Mouse (Mus musculus): ENCODE results near the gene Ugt1a6b.
"Not testable (repeated sequence)": the region's sequence is repeated elsewhere in the genome, so short reads cannot be mapped to it uniquely, and the experiment has no call there.

The Ugt1a6b gene

DNA sequence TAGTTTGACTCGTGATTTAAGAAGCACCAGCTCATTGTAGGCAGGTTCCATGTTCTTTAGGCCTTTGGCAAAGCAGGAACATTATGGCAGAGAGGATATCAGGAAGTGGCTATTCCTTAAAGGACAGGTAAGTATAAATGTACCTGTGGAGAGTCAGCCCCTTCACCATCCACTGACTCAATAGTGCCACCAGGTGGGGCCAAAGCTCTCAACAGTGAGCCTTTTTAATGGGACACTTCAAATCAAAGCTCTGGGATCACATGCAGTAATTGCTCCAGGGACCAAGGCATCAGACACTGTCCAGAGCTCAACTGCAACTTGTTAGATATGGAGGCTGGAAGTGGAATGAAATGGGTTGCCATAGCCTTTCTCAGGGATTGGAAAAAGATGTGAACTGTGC lies 18.5 kb downstream of the Ugt1a6b start:
- DNase-seq (ENCODE audit: low spot score) = not testable (repeated sequence)

DNA sequence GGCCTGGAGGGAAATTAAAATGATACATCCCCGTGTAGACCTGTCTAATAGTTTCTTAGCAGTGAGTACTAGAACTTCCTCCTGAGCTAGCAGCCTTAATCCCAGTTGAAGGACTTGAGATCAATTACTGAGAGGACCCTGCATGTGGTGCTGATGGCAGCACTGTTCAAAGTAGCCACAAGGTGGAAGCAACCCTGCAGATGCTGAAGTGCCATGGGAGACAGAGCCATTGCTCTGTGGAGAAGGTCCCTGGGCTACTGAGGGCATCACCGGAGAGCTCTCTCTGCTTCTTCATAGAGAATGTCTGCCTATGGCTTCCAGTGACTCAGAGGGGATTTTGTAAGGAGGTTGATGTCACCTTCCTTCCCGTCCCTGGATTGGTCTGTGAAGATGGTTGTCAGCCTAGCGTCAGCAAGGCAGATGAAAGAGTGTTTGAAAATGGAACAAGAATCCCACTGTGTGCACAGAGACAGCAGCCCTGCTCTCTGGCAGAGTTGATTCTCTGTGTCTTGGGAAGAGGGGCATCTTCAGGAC lies 22.8 kb downstream of the Ugt1a6b start:
- DNase-seq (ENCODE audit: low spot score) = not testable (repeated sequence)

DNA sequence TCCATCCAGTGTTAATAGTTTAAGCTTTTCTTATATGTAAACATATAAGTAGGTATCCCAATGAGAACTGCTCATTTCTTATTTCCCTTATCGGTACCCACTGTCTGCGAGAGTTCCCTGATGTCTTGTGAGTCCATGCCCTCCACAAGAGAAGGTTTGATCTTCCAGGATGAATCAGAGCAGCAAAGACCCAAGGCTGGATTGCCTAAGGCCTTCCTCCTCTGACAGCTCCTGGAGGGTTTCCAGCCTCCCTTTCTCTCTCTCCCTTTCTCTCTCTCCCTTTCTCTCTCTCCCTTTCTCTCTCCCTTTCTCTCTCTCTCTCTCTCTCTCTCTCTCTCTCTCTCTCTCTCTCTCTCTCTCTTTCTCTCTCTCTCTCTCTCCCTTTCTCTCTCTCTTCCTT lies 26.0 kb downstream of the Ugt1a6b start:
- DNase-seq (ENCODE audit: low spot score) = not testable (repeated sequence)

DNA sequence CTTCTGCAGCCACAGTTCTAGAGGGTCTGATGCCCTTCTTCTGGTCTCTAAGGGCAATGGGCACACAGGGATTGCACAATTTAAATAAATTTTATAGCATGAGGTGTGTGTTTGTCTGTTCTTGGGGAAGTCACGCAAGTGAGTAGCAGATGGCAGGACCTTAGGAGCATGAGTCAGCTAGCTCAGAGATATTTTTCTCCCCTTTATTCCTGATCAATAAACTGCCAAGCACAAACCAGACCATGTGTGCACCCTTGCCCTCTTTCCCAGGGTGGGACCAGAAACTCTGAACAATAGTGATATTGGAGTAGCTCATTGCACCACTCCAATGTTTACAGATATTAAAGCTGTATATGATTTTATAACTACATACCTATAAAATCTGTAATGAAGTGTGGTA lies 27.2 kb downstream of the Ugt1a6b start:
- DNase-seq (ENCODE audit: low spot score) = not testable (repeated sequence)

DNA sequence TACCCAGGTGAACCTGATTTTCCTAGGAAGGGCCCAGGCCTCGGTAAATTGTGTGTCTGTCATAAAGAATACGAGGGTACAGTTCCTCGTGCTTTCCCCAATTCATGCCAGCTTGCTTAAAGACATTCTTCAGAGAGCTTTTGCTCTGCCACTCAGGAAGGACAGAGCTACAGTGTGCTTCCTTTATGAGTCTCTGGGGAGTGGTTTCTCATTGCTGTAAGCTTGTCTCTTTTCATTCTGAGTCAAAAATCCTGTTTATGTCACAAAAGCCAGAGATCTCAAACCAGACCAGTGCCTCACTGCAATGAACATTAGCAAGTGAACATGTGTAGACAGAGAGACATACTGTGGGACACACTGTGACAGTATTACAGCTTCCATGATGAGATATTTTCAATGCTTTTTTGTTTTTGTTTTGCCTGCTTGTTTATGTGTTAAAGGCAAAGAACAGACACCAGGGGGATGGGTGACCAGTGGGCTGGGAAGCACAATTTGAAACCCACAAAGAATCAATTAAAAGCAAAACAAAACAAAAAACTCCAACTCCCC lies 30.9 kb downstream of the Ugt1a6b start:
- no peak for DNase-seq (ENCODE audit: low spot score)

DNA sequence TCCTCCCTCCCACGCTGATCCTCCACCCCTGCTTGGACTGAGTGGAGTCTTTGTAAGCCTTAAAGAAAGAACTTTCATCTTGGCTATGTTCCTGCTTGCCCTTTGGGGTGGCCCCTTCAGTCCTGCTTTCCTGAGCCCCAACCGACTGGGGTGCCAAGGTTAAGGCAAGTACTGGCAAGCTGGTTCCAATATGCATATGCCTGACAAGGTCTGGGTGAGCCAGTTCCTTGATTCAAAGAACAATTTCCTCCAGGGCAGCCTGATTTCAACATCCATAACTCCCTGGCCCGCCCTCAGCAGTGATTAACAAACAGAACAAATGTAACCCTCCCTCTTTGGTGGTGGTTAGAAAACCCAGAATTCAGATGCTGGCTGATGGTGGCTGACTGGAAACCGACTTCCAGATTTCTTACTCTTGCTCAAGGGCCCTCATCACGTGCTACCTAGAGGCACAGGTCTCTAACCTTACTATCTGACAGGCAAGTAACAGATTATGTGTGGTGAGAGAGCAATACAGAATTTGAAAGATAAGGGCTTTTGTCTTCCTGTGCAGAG lies 31.5 kb downstream of the Ugt1a6b start, which contains the start of gene Ugt1a6a:
Gene Ugt1a6a (plus strand): TSS at position 353 of the 555 bp plus-strand sequence.
- peak; percentile 33 for DNase-seq (ENCODE audit: low spot score)

DNA sequence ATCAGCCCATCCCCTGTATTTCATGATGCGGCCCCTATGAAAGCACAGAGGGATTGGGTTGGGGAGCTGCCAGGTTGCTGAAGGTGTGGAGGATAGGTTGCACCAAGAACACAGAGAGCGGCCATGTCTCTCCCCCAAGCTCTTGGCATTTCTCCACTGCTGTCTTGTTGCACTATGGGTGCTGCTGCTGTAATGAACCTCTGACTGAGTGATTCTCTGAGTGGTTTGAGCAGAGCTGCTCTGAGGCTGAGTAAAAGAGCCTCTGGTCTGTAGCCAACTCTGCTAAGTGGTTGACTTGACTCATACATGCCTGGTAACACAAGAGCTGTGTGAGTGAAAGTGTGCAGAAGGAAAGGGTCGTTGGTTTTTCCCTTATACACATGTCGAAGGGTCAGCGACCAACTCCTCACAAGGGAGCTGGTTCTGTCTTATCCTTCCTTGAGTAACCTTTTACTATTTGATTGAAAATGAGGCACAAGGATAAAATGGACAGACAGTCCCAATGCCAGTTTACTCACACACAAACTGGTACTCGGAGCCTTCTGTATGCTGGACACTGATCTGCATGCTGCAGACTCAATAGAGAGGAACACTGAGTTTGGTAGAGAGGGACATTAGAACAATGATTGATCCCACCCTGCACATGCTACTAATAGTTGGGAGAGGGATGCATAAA lies 32.3 kb downstream of the Ugt1a6b start:
- not testable (repeated sequence) for DNase-seq (ENCODE audit: low spot score)

DNA sequence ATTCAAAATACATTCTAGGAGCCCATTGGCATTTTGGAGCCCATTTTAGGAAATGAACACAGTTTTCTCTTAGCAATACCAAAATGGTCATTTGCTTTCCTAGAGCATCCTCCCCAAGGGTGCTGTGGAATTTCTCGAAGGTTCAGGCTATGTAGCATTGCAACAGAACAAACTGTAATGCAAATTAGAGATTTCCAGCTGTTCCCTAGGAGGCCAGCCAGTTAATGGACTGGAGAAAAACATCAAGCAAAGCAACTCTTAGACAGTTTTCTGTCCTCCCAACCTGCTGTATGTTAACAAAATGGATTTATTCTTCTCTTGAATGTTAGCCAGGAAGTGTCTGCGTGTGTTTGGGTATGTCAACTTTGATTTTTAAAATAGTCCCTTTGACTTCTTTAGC lies 33.6 kb downstream of the Ugt1a6b start:
- DNase-seq (ENCODE audit: low spot score) = no peak

DNA sequence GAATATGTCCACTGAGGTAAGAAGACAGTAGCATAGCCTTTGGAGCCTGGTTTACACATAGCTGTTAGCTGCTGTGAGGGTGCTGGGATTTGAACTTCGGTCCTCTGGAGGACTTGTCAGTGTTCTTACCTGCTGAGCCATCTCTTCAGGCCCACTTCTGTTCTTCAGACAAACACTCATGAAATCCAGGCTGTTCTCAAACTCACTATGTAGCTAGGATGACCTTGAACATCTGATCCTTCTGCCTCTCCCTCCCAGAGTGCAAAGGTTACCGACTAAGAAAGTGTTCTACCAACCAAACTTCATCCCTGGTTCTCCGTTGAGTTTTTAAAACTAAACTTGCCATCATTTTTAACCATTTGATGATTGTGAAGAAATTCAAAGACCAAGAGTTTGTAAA lies 34.2 kb downstream of the Ugt1a6b start:
- no peak for DNase-seq (ENCODE audit: low spot score)

DNA sequence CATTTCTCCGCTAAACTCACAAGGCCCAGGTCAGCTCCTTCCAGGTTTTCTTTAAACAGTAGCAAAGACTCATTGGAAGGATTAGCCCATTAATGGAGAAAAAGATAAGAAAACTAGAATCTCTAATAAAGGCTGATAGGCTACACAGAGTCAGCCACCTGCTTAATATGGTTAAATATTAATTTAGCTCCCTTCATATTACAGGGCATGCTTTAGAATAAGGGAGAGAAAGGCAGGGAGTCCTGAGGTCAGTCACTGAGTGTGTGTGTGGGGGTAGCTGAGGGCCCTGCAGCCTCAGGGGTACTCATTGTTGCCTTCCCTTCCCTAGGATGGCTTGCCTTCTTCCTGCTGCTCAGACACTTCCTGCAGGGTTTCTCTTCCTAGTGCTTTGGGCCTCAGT lies 35.1 kb downstream of the Ugt1a6b start:
- no peak for DNase-seq (ENCODE audit: low spot score)

DNA sequence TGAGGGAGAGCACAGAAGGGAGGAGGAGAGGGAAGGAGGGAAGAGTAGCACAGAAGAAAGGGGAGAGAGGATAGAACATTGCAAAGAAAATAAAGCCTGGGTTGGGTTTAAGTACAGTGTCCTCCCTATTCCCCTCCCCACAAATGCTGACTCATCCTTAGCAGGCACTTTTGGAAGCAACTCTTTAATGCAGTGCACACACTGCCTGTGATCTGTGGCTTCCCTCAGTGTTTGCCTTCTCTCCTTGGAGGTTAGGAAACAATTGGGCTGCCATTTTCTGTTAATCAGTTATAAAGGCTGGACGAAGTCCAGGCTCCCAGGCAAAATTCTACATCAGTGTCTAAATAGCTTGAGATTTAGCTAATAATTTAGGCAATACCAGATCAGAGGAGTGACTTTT lies 37.4 kb downstream of the Ugt1a6b start:
- not testable (repeated sequence) for DNase-seq (ENCODE audit: low spot score)

DNA sequence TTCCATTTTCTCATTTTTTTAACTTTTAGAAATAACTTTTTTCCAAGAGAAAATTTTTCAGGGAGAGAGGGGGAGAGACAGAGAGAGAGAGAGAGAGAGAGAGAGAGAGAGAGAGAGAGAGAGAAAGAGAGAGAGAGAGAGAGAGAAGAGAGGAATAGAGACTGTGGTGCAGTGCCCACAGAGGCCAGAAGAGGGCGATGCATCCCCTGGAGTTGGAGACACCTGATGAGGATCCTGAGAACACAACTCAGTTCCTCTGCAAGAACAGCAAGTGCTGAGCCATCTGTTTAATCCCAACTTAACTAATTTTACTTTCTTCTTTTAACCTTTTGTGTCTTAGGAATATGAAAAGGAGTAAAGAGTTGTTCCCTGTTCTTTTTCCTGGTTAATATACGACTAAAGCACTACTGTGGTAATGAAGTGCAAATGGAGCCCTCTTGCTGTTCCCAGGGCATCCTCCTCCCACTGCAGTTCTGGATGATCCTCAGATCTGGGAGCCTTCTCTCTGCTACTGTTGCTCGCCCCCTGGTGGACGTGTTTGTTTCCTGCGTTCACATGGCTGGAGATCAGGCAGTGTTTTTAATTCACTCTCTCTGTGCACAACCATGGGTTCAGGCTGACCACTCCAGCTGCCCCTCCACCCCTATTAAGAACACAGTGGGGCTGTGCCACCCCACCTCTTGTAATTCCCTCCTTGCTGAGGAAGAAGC lies 41.1 kb downstream of the Ugt1a6b start:
- peak; percentile 51 for DNase-seq (ENCODE audit: low spot score)

DNA sequence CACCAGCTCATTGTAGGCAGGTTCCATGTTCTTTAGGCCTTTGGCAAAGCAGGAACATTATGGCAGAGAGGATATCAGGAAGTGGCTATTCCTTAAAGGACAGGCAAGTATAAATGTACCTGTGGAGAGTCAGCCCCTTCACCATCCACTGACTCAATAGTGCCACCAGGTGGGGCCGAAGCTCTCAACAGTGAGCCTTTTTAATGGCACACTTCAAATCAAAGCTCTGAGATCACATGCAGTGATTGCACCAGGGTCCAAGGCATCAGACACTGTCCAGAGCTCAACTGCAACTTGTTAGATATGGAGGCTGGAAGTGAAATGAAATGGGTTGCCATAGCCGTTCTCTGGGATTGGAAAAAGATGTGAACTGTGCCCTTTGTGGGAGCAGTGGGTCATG lies 42.2 kb downstream of the Ugt1a6b start:
- DNase-seq (ENCODE audit: low spot score) = not testable (repeated sequence)

DNA sequence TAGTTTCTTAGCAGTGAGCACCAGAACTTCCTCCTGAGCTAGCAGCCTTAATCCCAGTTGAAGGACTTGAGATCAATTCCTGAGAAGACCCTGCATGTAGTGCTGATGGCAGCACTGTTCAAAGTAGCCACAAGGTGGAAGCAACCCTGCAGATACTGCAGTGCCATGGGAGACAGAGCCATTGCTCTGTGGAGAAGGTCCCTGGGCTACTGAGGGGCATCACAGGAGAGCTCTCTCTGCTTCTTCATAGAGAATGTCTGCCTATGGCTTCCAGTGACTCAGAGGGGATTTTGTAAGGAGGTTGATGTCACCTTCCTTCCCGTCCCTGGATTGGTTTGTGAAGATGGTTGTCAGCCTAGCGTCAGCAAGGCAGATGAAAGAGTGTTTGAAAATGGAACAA lies 47.1 kb downstream of the Ugt1a6b start:
- not testable (repeated sequence) for DNase-seq (ENCODE audit: low spot score)

DNA sequence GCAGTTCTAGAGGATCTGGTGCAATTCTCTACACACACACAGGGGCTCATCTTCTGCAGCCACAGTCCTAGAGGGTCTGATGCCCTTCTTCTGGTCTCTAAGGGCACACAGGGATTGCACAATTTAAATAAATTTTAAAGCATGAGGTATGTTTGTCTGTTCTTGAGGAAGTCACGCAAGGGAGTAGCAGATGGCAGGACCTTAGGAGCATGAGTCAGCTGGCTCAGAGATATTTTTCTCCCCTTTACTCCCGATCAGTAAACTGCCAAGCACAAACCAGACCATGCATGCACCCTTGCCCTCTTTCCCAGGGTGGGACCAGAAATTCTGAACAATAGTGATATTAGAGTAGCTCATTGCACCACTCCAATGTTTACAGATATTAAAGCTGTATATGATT lies 55.4 kb downstream of the Ugt1a6b start:
- DNase-seq (ENCODE audit: low spot score) = no peak

DNA sequence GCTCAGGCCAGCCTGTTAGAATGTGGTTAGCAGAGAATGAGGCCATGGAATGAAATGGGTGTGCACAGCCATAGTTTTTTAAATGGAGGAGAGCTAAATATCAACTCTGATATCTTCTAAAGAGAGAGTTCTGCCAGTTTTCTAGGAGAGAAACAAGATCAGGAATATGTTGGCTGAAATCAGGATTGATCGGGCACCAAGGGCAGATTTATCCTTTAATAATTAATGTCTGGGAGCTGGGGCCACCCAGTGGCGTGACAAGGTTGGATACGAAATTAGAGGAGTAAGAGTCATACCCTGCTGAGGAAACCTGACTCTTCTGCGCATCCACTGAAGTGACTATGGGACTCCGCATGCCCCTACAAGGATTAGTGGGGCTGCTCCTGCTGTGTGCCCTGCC lies 62.7 kb downstream of the Ugt1a6b start, which contains the start of gene Ugt1a5:
Gene Ugt1a5 (plus strand): TSS at position 302 of the 400 bp plus-strand sequence.
- DNase-seq (ENCODE audit: low spot score) = no peak

DNA sequence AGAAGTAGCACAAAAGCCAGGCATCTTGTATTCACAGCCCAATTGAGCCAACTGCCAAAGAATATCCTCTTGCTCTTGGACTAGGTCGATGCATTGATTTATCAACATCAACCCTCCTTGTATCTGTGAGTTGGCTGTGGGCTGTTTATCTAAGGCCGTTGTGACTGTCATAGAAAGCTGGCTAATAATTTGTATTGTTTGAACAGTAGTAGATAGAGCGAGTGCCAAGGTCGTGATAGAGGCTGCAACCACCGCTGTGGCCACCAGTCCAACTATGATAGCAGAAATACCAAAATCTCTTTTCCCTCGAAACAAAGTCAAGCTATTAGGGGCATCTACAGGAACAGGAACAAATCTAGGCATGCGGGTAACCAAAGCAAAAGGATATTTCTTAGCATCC lies 69.1 kb downstream of the Ugt1a6b start:
- not testable (repeated sequence) for DNase-seq (ENCODE audit: low spot score)

DNA sequence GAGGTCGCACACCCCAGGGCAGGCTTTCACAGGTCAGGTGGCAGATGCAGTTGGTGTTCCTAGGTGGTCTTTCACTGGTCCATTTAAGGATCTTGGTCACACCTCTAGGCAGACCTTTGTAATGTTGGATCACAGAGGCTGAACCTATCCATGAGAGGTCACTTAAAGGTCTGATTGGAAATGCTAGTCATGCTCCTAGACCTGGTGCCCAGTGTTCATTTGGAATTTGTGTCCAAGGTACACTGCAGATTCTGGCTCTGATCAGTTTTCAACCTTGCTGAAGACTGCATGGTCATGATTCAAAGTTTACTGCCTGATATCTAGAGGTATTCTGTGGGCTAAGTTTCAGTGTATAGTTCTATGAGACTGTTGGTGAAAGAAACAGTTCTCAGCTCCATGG lies 76.6 kb downstream of the Ugt1a6b start:
- DNase-seq (ENCODE audit: low spot score) = no peak

DNA sequence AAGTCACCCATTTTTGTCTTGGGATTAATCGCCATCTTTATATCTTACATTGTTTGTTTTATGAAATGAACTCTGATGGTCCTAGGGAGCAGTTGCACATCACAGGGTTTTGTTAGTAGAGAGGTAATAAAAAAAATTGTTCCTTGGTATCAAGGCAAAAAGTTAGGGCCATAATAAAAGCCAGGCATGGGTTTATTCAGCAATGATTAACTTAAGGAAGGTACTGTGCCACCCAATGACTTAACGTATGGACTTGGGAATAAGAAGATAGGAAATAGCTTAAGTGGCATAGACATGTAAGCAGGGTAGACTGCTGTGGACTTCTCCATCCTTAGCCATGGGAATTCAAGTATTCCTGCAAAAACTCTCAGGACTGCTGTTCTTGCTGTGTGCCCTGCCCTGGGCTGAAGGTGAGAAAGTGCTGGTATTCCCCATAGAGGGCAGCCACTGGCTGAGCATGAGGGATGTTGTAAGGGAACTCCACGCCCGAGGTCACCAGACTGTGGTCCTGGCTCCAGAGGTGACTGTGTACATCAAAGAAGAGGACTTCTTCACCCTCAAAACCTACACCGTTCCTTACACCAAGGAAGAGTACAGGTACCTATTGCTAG lies 83.4 kb downstream of the Ugt1a6b start:
- DNase-seq (ENCODE audit: low spot score) = no peak

DNA sequence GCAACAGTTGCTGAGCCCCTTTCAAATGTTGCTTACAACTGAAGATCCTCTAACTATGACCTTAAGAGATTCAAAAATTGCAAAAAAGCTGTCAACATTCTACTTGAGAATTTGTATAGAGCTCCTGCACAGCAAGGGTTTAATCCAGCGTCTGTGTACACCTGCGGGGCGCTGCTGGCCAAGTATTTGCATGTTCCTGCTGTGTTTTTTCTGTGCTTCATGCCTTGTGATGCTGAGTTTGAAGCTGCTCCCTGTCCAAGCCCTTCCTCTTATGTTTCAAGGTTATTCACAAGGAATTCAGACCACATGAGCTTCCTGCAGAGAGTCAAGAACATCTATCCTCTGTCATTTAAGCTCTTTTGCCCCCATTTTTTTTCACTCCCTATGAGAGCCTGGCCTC lies 89.1 kb downstream of the Ugt1a6b start:
- DNase-seq (ENCODE audit: low spot score) = no peak

DNA sequence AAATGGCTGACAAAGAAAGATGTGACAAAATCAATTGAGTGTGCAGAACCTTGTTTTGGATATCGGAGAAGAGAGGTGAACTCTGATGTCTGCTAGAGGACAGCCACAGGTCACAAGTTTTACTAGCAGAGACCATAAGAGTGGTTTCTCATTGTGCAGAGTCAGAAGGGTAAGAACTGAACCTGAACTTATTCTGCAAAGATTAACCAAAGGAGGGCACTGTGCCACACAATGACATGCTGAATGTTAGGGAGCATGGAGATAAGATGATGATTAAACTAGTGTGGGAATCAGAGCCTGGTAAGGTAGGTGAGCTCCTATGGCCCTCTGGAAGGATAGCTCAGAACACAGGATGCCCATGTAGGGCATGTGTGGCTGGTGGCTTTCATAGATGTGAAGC lies 92.6 kb downstream of the Ugt1a6b start:
- no peak for DNase-seq (ENCODE audit: low spot score)

DNA sequence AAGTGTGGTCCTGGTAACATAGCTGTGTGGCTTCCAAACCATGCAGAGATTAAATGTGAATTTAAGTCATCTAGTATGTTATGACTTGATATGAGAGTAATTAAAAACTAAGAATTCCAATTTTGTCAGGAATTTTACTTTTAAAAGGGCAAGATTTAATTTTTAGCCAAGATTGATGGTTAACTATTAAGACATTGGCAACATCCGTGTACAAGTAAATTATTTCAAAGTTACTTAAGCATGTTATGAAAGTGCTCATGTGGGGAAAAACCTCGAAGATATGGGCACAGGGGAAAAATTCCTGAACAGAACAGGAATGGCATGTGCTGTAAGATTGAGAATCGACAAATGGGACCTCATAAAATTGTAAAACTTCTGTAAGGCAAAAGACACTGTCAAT lies 94.4 kb downstream of the Ugt1a6b start:
- no peak for DNase-seq (ENCODE audit: low spot score)
